8 mouse cellular contexts compared by ENCODE assay signal in genomic region chr12:76403886-76404537, GRCm38 (mm10). TPM values are rescaled to one million over a fixed set of nuclear protein-coding genes. Genes with fewer than 3 reads are reported as not detected.
A peak's percentile ranks its signal among the peaks of the same experiment; 100 is the strongest.
DNase-seq lines count a peak whose midpoint lies in the region; ATAC-seq and TF ChIP-seq lines count a peak whose summit lies in the region.

Gene Hspa2, plus strand, starts transcription at chr12:76404176.

- no peak for TF ChIP-seq CTCF in heart, adult 2 months (IDR thresholded peaks at IDR 0.05)

- no peaks in the 10 kb centered on the region for H3K9me3 ChIP-seq in embryonic facial prominence, embryonic 14.5 days (ENCODE audit: control insufficient read depth, low read length)
- no peaks in the 10 kb centered on the region for H3K9me3 ChIP-seq in limb, embryonic 13.5 days
- no peaks in the 10 kb centered on the region for H3K9me3 ChIP-seq in midbrain, embryonic 16.5 days (replicated peaks; ENCODE audit: control insufficient read depth, low read length, poor library complexity, severe bottlenecking)

- H3K27me3 ChIP-seq in embryonic facial prominence, embryonic 14.5 days (replicated peaks; ENCODE audit: control insufficient read depth, insufficient read depth, low read length): peaks cover 44% of the 10 kb centered on the region
- no peaks in the 10 kb centered on the region; the same call in 1 of the 2 replicates for H3K27me3 ChIP-seq in heart, adult 2 months (ENCODE audit: control insufficient read depth, insufficient read depth, low read length)
- H3K27me3 ChIP-seq in limb, embryonic 13.5 days: peaks cover 42% of the 10 kb centered on the region
- H3K27me3 ChIP-seq in midbrain, embryonic 16.5 days (ENCODE audit: control insufficient read depth, insufficient read depth, low read depth, low read length): peaks cover 27% of the 10 kb centered on the region

- peak within 1 kb of the TSS; percentile 57 for H3K4me3 ChIP-seq in embryonic facial prominence, embryonic 14.5 days (ENCODE audit: low read depth, low read length)
- peak within 1 kb of the TSS; percentile 73 for H3K4me3 ChIP-seq in heart, adult 2 months
- peak within 1 kb of the TSS; percentile 65 for H3K4me3 ChIP-seq in limb, embryonic 13.5 days
- peak within 1 kb of the TSS; percentile 50 for H3K4me3 ChIP-seq in midbrain, embryonic 16.5 days (ENCODE audit: low read depth, low read length)

- peak; percentile 98 for ATAC-seq in embryonic facial prominence, embryonic 14.5 days (ENCODE audit: low read depth)
- ATAC-seq in limb, embryonic 13.5 days (ENCODE audit: low FRiP score, low read depth): peak; percentile 96
- peak; percentile 98 for ATAC-seq in midbrain, embryonic 16.5 days

- intact Hi-C loops in heart, adult 2 months (cut with DNase I): loop anchor here (1.0 to 10.0 kb wide), 4 partner anchors 33 to 361 kb away; partner anchors contain the start of genes Churc1, Fntb and Plekhg3

- peak; percentile 99 for DNase-seq in 3T3-L1 (ENCODE audit: low read depth, low spot score)
- DNase-seq in adrenal gland, postnatal 4 days (ENCODE audit: low spot score in 2 of 2): peak; percentile 96 to 98
- peak; percentile 100 for DNase-seq in embryonic facial prominence, embryonic 14.5 days (ENCODE audit: low spot score)
- DNase-seq in heart, adult 2 months: peak; percentile 100
- DNase-seq in kidney, adult 8-10 months: peak; percentile 100
- DNase-seq in spleen, postnatal 10 days (ENCODE audit: low spot score in 2 of 2): peak; percentile 97 to 98

- peak within 1 kb of the TSS; percentile 77 for H3K4me2 ChIP-seq in embryonic facial prominence, embryonic 14.5 days (ENCODE audit: low read depth, low read length)
- peak within 1 kb of the TSS; percentile 87 for H3K4me2 ChIP-seq in limb, embryonic 13.5 days (replicated peaks)
- peak within 1 kb of the TSS; percentile 74 for H3K4me2 ChIP-seq in midbrain, embryonic 16.5 days (ENCODE audit: low read length)

- peaks cover 20% of the 10 kb centered on the region for H3K4me1 ChIP-seq in embryonic facial prominence, embryonic 14.5 days (ENCODE audit: control insufficient read depth, insufficient read depth, low read length)
- H3K4me1 ChIP-seq in heart, adult 2 months (ENCODE audit: control insufficient read depth, insufficient read depth, low read length): peaks cover 2% of the 10 kb centered on the region
- peaks cover 24% of the 10 kb centered on the region for H3K4me1 ChIP-seq in limb, embryonic 13.5 days
- peaks cover 4% of the 10 kb centered on the region; the same call in 1 of the 2 replicates for H3K4me1 ChIP-seq in midbrain, embryonic 16.5 days (ENCODE audit: control insufficient read depth, insufficient read depth, low read length)

- no peaks in the 10 kb centered on the region for H3K36me3 ChIP-seq in embryonic facial prominence, embryonic 14.5 days (ENCODE audit: control insufficient read depth, insufficient read depth, low read length)
- H3K36me3 ChIP-seq in heart, adult 2 months (ENCODE audit: control insufficient read depth, insufficient read depth, low read length): no peaks in the 10 kb centered on the region
- H3K36me3 ChIP-seq in limb, embryonic 13.5 days: no peaks in the 10 kb centered on the region
- no peaks in the 10 kb centered on the region for H3K36me3 ChIP-seq in midbrain, embryonic 16.5 days (ENCODE audit: control insufficient read depth, insufficient read depth, low read length)

- no peaks in the 10 kb centered on the region for H3K79me2 ChIP-seq in heart, adult 2 months (replicated peaks; ENCODE audit: control insufficient read depth, insufficient read depth, low read length)

- H3K27ac ChIP-seq in embryonic facial prominence, embryonic 14.5 days (replicated peaks; ENCODE audit: low read depth, low read length): peak within 1 kb of the TSS; percentile 89
- peak within 1 kb of the TSS; percentile 99 for H3K27ac ChIP-seq in heart, adult 2 months
- peak within 1 kb of the TSS; percentile 81; the same call in 1 of the 2 replicates for H3K27ac ChIP-seq in limb, embryonic 13.5 days
- H3K27ac ChIP-seq in midbrain, embryonic 16.5 days (ENCODE audit: low read length): peak within 1 kb of the TSS; percentile 71

- 0 out of 2 replicates have a peak, but pooled peaks have one; percentile 56 for TF ChIP-seq EP300 in heart, adult 2 months (IDR thresholded peaks at IDR 0.05; ENCODE audit: insufficient read depth, low read depth, low read length)

- TF ChIP-seq POLR2A in heart, adult 2 months (IDR thresholded peaks at IDR 0.05; ENCODE audit: insufficient read depth, low read depth, low read length): peak; percentile 100

- WGBS in embryonic facial prominence, embryonic 14.5 days: under 1% methylated on average over 41 of the region's 54 CpGs
- WGBS in heart, adult 2 months: under 1% methylated on average over 54 of the region's 54 CpGs
- under 1% methylated on average over 54 of the region's 54 CpGs for WGBS in limb, embryonic 13.5 days
- under 1% methylated on average over 53 of the region's 54 CpGs for WGBS in midbrain, embryonic 16.5 days

- peak within 1 kb of the TSS; percentile 72 for H3K9ac ChIP-seq in embryonic facial prominence, embryonic 14.5 days (ENCODE audit: low read depth, low read length)
- H3K9ac ChIP-seq in heart, adult 2 months (ENCODE audit: low read depth, low read length): peak within 1 kb of the TSS; percentile 89
- peak within 1 kb of the TSS; percentile 68 for H3K9ac ChIP-seq in limb, embryonic 13.5 days
- peak within 1 kb of the TSS; percentile 60 for H3K9ac ChIP-seq in midbrain, embryonic 16.5 days (ENCODE audit: low read depth, low read length)

RNA-seq across cellular contexts. Expression of gene Hspa2, which starts in this region (rescaled TPM):
- total RNA-seq in adrenal gland, postnatal 4 days (2021): 10 to 100 TPM; 22.7 to 24.4 TPM
- polyA plus RNA-seq in embryonic facial prominence, embryonic 14.5 days (2014; fragmentation: Nextera tagmentation; extraction: Ambion mirVana): 8.2 and 10.9 TPM in 2 replicates
- 1 to 10 TPM; 5.0 to 5.1 TPM for total RNA-seq in heart, adult 2 months (2021)
- 6.6 and 7.7 TPM in 2 replicates for polyA plus RNA-seq in heart, adult 2 months (2012; rRNA removed)
- polyA plus RNA-seq in limb, embryonic 13.5 days (2015; fragmentation: Nextera tagmentation; extraction: Ambion mirVana): 6.7 TPM in 2 replicates
- polyA plus RNA-seq in midbrain, embryonic 16.5 days (2015; fragmentation: Nextera tagmentation; extraction: Ambion mirVana): 6.2 and 7.6 TPM in 2 replicates

Comparison
In these comparisons a context has a peak if more than half of its experiments do, and no peak if none do; other contexts are left out.
1. Peak in every context shown above with its lines: DNase-seq, ATAC-seq, H3K4me3 ChIP-seq and H3K27ac ChIP-seq.